Mouse (Mus musculus): ENCODE measurements around the gene P4ha3. TPM values are rescaled to one million over a fixed set of nuclear protein-coding genes. Genes with fewer than 3 reads are reported as not detected.

P4ha3 gene
- total RNA-seq, 1 experiment = 2.0 TPM

DNA sequence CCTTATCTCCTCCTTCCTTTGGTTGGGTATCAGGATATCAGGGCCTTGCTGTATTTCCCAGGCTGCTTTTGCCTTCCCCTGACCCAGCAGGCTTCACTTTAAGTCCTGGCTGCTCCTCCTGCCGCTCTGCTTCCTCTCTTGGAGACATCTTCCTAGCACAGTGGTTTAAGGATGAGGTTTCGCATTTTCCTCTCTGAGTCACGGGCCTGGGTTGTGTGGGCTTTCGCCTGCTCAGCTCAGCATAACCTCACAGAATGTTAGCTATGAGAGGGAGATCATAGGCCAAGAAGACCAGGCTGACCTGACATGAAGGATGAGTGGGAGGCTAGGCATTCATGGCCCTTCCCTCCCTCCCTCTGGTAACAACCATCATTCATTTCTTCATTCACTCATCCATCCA, 27.4 kb downstream of the P4ha3 start:
- Histone ChIP-seq H3K9me3 (ENCODE audit: control insufficient read depth, insufficient read depth, low read depth, low read length) (no peaks in the 10 kb centered on the region), H3K36me3 (ENCODE audit: control insufficient read depth, insufficient read depth, low read length, poor library complexity, severe bottlenecking) (no peaks in the 10 kb centered on the region), H3K4me1 (ENCODE audit: control insufficient read depth in 2 of 2, insufficient read depth in 2 of 2, low read length in 2 of 2, poor library complexity in 1 of 2) (no peaks in the 10 kb centered on the region), H3K27ac (ENCODE audit: insufficient read depth, low read depth, low read length, poor library complexity, severe bottlenecking) (no peak overlapping the region), H3K4me3 (ENCODE audit: insufficient read depth in 1 of 2, low read depth in 1 of 2, low read length in 2 of 2, poor library complexity in 1 of 2, severe bottlenecking in 1 of 2) (no peak overlapping the region), H3K9ac (ENCODE audit: insufficient read depth, low read depth, low read length, poor library complexity, severe bottlenecking) (no peak overlapping the region)
- in situ Hi-C loops (cut with MboI; ENCODE audit: low sequenced_read_pairs in 2 of 2, unreplicated experiment in 2 of 2) = no loop called here
- DNase-seq (ENCODE audit: low read depth, low spot score) = no peak
- TF ChIP-seq ZNF384 (IDR thresholded peaks at IDR 0.05; ENCODE audit: low read depth, low read length) (no peak), CHD2 (IDR thresholded peaks at IDR 0.05; ENCODE audit: low read depth, low read length) (no peak), HCFC1 (IDR thresholded peaks at IDR 0.05; ENCODE audit: borderline replicate concordance, insufficient read depth, low read length) (no peak), ZC3H11A (IDR thresholded peaks at IDR 0.05; ENCODE audit: borderline replicate concordance, low read depth, low read length) (no peak)

GRCm38 (mm10) chr7:100316924-100317323, 31.6 kb downstream of the P4ha3 start:
- no peak overlapping the region for H3K27ac ChIP-seq (ENCODE audit: insufficient read depth, low read depth, low read length, poor library complexity, severe bottlenecking)
- H3K9ac ChIP-seq (ENCODE audit: insufficient read depth, low read depth, low read length, poor library complexity, severe bottlenecking) = no peak overlapping the region
- TF ChIP-seq CHD2 (IDR thresholded peaks at IDR 0.05; ENCODE audit: low read depth, low read length) = no peak
- no peak for TF ChIP-seq ZNF384 (IDR thresholded peaks at IDR 0.05; ENCODE audit: low read depth, low read length)
- TF ChIP-seq MAFK (IDR thresholded peaks at IDR 0.05; ENCODE audit: insufficient read depth, low read depth, low read length) = no peak
- no peak for TF ChIP-seq ZC3H11A (IDR thresholded peaks at IDR 0.05; ENCODE audit: borderline replicate concordance, low read depth, low read length)
- no peak for TF ChIP-seq HCFC1 (IDR thresholded peaks at IDR 0.05; ENCODE audit: borderline replicate concordance, insufficient read depth, low read length)
- no peaks in the 10 kb centered on the region for H3K4me1 ChIP-seq (ENCODE audit: control insufficient read depth in 2 of 2, insufficient read depth in 2 of 2, low read length in 2 of 2, poor library complexity in 1 of 2)
- DNase-seq (ENCODE audit: low read depth, low spot score) = no peak
- in situ Hi-C loops (cut with MboI; ENCODE audit: low sequenced_read_pairs in 2 of 2, unreplicated experiment in 2 of 2) = no loop called here
- no peak overlapping the region for H3K4me3 ChIP-seq (ENCODE audit: insufficient read depth in 1 of 2, low read depth in 1 of 2, low read length in 2 of 2, poor library complexity in 1 of 2, severe bottlenecking in 1 of 2)
- H3K36me3 ChIP-seq (ENCODE audit: control insufficient read depth, insufficient read depth, low read length, poor library complexity, severe bottlenecking) = no peaks in the 10 kb centered on the region
- H3K9me3 ChIP-seq (ENCODE audit: control insufficient read depth, insufficient read depth, low read depth, low read length) = no peaks in the 10 kb centered on the region

DNA sequence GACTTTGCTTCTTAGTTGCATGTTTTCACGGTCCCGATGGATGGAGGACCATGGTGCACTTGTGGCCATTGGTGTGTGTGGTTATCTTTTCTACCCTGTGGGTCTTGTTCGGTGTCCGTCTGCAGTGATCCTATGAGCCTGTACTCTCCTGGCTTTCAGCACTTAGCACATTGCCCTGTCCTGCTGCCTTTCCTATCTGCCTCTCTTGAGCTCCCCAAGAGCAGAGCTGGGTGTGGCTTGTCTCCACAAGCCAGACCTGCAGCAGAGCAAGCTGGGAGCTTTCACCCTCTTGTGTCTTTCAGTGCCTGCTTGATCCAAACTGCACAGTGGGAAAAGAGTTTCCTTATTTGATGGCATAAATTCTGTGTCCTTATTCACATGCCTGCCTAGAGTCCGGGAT, 32.2 kb downstream of the P4ha3 start:
- no peak for TF ChIP-seq CHD2 (IDR thresholded peaks at IDR 0.05; ENCODE audit: low read depth, low read length)
- no peak for TF ChIP-seq ZC3H11A (IDR thresholded peaks at IDR 0.05; ENCODE audit: borderline replicate concordance, low read depth, low read length)
- no peak for TF ChIP-seq MAFK (IDR thresholded peaks at IDR 0.05; ENCODE audit: insufficient read depth, low read depth, low read length)
- TF ChIP-seq HCFC1 (IDR thresholded peaks at IDR 0.05; ENCODE audit: borderline replicate concordance, insufficient read depth, low read length) = no peak
- TF ChIP-seq ZNF384 (IDR thresholded peaks at IDR 0.05; ENCODE audit: low read depth, low read length) = no peak
- Histone ChIP-seq H3K27ac (ENCODE audit: insufficient read depth, low read depth, low read length, poor library complexity, severe bottlenecking) (no peak overlapping the region), H3K9ac (ENCODE audit: insufficient read depth, low read depth, low read length, poor library complexity, severe bottlenecking) (no peak overlapping the region), H3K4me3 (ENCODE audit: insufficient read depth in 1 of 2, low read depth in 1 of 2, low read length in 2 of 2, poor library complexity in 1 of 2, severe bottlenecking in 1 of 2) (no peak overlapping the region), H3K36me3 (ENCODE audit: control insufficient read depth, insufficient read depth, low read length, poor library complexity, severe bottlenecking) (no peaks in the 10 kb centered on the region), H3K9me3 (ENCODE audit: control insufficient read depth, insufficient read depth, low read depth, low read length) (no peaks in the 10 kb centered on the region), H3K4me1 (ENCODE audit: control insufficient read depth in 2 of 2, insufficient read depth in 2 of 2, low read length in 2 of 2, poor library complexity in 1 of 2) (no peaks in the 10 kb centered on the region)
- in situ Hi-C loops (cut with MboI; ENCODE audit: low sequenced_read_pairs in 2 of 2, unreplicated experiment in 2 of 2) = no loop called here
- no peak for DNase-seq (ENCODE audit: low read depth, low spot score)

DNA sequence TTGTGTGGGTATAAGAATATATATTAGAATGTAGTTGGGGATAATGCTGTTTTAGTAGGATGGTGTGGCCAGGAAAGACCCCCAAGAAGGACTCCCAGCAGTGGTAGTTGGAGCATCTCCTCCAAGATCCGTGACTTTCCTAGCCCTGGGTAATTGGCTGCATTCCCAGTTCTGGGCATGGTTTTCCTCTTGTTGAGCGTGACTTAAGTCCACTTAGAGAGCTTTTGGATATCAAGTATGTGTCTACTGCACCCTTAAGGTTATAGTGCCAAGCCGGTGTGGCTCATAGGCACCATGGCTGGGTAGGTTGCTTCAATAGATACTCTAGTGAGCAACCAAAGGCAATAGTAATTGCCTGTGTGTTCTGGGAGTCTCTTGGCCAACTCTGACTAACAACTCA, 38.4 kb downstream of the P4ha3 start:
- Histone ChIP-seq H3K9ac (ENCODE audit: insufficient read depth, low read depth, low read length, poor library complexity, severe bottlenecking) (no peak overlapping the region), H3K36me3 (ENCODE audit: control insufficient read depth, insufficient read depth, low read length, poor library complexity, severe bottlenecking) (peaks cover 6% of the 10 kb centered on the region), H3K9me3 (ENCODE audit: control insufficient read depth, insufficient read depth, low read depth, low read length) (no peaks in the 10 kb centered on the region), H3K4me3 (ENCODE audit: insufficient read depth in 1 of 2, low read depth in 1 of 2, low read length in 2 of 2, poor library complexity in 1 of 2, severe bottlenecking in 1 of 2) (no peak overlapping the region), H3K4me1 (ENCODE audit: control insufficient read depth in 2 of 2, insufficient read depth in 2 of 2, low read length in 2 of 2, poor library complexity in 1 of 2) (no peaks in the 10 kb centered on the region), H3K27ac (ENCODE audit: insufficient read depth, low read depth, low read length, poor library complexity, severe bottlenecking) (no peak overlapping the region)
- DNase-seq (ENCODE audit: low read depth, low spot score) = no peak
- no peak for TF ChIP-seq ZNF384 (IDR thresholded peaks at IDR 0.05; ENCODE audit: low read depth, low read length)
- TF ChIP-seq CHD2 (IDR thresholded peaks at IDR 0.05; ENCODE audit: low read depth, low read length) = no peak
- no peak for TF ChIP-seq MAFK (IDR thresholded peaks at IDR 0.05; ENCODE audit: insufficient read depth, low read depth, low read length)
- in situ Hi-C loops (cut with MboI; ENCODE audit: low sequenced_read_pairs in 2 of 2, unreplicated experiment in 2 of 2) = no loop called here

GRCm38 (mm10) chr7:100325482-100325881, 40.2 kb downstream of the P4ha3 start:
- Histone ChIP-seq H3K9ac (ENCODE audit: insufficient read depth, low read depth, low read length, poor library complexity, severe bottlenecking) (no peak overlapping the region), H3K9me3 (ENCODE audit: control insufficient read depth, insufficient read depth, low read depth, low read length) (no peaks in the 10 kb centered on the region), H3K4me1 (ENCODE audit: control insufficient read depth in 2 of 2, insufficient read depth in 2 of 2, low read length in 2 of 2, poor library complexity in 1 of 2) (no peaks in the 10 kb centered on the region), H3K27ac (ENCODE audit: insufficient read depth, low read depth, low read length, poor library complexity, severe bottlenecking) (no peak overlapping the region), H3K36me3 (ENCODE audit: control insufficient read depth, insufficient read depth, low read length, poor library complexity, severe bottlenecking) (peaks cover 12% of the 10 kb centered on the region), H3K4me3 (ENCODE audit: insufficient read depth in 1 of 2, low read depth in 1 of 2, low read length in 2 of 2, poor library complexity in 1 of 2, severe bottlenecking in 1 of 2) (no peak overlapping the region)
- peak; percentile 20 for DNase-seq (ENCODE audit: low read depth, low spot score)
- in situ Hi-C loops (cut with MboI; ENCODE audit: low sequenced_read_pairs in 2 of 2, unreplicated experiment in 2 of 2) = no loop called here
- TF ChIP-seq ZNF384 (IDR thresholded peaks at IDR 0.05; ENCODE audit: low read depth, low read length) (no peak), MAFK (IDR thresholded peaks at IDR 0.05; ENCODE audit: insufficient read depth, low read depth, low read length) (no peak), HCFC1 (IDR thresholded peaks at IDR 0.05; ENCODE audit: borderline replicate concordance, insufficient read depth, low read length) (no peak), CHD2 (IDR thresholded peaks at IDR 0.05; ENCODE audit: low read depth, low read length) (no peak), ZC3H11A (IDR thresholded peaks at IDR 0.05; ENCODE audit: borderline replicate concordance, low read depth, low read length) (no peak)
